Mouse (Mus musculus): ENCODE measurements around the gene Ppm1l.

Gene Ppm1l

DNA sequence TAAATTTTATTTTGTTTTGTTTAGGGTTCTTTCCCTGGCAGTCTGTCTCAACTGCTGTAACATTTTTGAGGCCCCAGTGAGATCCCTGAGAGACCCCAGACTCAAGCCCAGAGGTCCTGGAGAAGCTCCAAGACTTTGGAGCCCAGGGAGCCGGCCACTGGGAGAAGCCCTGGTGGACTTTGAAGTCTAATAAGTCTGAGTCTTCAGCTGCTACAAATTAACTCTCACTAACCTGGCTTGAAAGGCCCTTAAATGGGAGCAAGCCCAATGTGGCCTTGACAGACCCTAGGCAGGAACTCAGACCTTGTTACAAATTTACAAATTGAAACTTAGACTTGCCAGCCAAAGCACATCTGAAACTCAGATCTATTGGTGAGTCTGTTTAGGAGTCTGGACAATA, 290.8 kb downstream of the Ppm1l start:
- no peak for DNase-seq

GRCm38 (mm10) chr3:69607909-69608308, 291.2 kb downstream of the Ppm1l start:
- DNase-seq = no peak
